Mouse (Mus musculus) heart, adult 9 months (tissue): ENCODE data around the gene Car3.
"Not testable (repeated sequence)": the region's sequence is repeated elsewhere in the genome, so short reads cannot be mapped to it uniquely, and the experiment has no call there.

Source experiments
- DNase-seq, 2 experiments: peaks; one replicate each; pipeline ENCODE4 v3.0.0; 2022; ENCODE audit warnings: low spot score in 2 of 2

The Car3 gene

DNA sequence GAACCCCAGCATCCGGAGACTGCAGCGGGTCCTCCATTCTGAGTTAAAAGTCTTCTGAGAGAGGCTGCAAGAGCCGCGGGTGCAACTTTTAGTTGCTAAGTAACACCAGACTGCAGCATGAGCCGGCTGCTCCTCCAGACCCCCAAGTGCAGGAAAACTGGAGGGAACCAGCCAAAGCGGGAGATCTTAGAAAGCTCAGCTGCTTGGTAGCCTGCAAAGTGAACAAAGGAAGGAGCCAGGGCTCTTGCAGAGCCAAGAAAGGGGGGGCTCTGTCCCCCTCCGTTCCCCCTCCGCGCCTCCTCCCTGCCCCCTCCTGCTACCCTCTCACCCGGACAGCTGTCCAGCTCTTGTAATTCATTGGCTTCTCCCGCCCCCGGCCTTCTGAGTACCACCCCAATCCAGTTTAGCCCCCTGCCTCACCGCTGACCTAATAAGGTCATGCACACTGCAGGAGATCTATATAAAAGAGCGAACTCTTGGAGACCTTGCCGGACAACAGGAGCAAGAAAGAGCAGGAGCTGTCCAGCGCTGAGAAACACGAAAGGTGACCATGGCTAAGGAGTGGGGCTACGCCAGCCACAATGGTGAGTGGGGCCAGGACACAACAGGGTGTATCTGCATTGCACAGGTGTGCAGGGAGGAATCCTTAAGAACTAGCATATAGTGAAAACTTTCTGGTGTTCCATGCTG, at the start of gene Car3:
TSS of gene Car3 (plus strand) at position 491 of the 690 bp plus-strand sequence.
- no peak for DNase-seq

GRCm38 (mm10) chr3:14815396-14815795, 47.9 kb upstream of the Car3 start:
- not testable (repeated sequence) for DNase-seq

DNA sequence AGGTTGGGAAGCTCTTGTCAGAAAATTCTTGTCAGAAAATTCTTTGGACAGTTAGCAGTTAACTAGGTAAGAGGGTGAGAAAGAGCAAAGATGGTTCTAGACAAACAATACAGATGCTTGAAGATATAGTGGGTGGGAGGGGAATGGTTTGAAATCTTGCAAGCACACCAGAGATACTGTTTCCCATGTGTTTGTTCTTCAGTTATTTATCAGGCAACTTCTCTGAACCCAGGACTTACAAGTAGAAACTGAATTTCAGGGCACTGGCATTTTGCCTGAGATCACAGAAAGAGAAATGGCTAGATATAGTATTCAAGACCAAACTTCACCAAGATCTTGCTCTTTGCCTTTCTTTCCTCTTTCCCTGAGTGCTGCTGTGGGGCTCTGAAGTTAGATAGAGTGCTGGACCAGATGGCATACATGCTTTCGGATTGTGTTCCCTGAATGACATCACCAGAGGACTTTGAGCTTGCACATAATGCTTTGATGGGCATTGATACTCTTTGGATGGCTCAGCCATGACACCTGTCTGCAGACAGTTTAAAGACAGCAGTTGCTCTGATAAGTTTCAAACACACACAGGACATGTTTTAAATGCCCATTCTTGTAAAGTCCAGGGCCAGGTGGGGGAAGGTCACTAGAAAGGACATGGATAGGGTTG, 43.3 kb upstream of the Car3 start:
- DNase-seq, result no peak

GRCm38 (mm10) chr3:14828896-14829295, 34.4 kb upstream of the Car3 start:
- DNase-seq, result no peak

DNA sequence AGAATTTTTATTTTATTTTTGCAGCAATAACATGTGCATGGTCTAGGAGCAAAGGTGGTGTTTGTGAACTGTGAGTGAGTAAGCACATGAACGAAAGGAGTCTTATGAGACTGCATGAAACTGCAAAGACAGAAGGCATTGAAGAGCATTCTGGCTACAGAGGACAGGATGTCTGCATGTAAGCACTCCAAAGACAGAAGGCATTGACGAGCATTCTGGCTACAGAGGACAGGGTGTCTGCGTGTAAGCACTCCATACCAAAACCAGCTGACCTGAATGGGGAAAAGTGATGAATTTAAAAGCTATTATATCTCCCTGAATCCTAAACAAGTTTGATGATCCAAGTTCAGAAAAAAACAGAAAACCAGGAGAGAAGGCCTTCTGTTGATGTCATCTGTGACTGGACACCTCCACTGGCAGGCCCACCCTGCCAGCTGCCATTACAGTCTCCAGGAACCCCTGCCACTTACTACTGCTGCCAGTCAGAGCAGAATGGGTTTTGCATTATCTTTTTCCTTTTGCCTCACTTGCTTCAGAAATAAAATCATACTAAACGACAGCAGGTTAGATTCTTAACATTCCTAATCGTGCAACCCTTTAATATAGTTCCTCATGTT, 32.0 kb upstream of the Car3 start:
- no peak for DNase-seq

GRCm38 (mm10) chr3:14832766-14833165, 30.5 kb upstream of the Car3 start:
- peak in 1 of 2 experiments; percentile 5 for DNase-seq

DNA sequence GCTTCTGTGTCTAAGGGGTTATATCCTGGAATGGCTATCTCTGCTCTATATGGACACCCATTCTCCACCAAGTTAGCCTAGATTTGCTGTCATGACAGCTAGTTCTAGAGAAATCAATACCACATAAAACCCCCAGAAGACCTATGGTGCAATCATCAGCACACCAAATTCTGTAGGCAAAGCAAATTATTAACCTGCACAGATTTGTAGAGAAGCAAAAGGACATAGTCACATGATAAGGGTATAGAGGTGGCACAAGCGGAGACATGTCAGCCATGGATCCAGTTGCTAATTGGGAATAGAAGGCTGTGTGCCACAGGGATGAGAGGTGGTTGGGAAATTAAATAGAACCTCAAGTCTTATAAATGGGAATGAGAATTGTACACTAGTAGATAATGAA, 24.4 kb upstream of the Car3 start:
- no peak for DNase-seq

GRCm38 (mm10) chr3:14839466-14840118, 23.7 kb upstream of the Car3 start:
- DNase-seq, result no peak

DNA sequence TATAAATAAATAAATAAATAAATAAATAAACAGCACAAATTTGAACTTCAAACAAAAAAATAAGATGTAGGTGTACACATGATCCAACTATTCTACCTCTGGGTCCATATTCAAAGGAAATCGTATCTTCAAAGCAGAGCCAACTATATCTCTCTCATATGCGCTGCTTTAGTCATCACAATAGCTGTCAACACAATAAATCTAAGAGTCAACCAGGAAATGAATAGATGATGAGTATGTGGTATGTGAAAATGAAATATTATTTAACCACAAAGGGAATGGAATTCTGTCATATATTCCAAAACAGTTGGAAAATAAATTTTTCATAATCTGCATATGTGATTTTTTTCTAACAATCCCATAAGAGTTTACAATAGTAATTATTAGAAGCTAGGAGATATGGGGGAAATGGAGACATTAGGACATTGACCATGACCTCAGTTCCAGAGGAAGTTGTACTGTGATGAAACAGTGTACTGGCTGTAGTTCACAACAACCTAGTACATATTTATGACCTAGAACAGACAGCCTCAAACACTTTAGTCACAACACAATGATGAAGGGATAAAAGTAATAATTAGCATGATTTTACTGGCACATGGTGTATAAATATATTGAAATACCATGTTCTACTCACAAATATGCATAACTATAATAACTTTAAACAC, 14.6 kb upstream of the Car3 start:
- DNase-seq, result no peak

DNA sequence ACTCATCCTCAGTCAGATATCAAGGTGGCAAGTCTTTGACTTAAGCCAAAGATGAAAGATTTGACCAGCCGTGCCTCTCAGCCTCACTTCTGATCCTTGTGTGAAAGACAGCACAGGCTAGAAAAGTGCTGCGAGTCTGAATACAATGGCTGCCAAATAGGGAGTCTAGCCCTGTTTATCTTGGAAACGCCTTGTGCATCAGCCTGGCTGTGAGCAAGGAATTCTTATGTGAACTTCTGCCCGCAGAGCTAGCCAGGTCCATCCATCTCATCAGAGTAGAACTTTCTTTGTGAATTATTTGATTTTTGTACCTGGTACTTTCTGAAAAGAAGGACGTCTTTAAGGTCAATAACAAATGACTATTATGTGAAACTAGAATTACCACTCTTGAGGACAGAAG, 9.3 kb upstream of the Car3 start:
- no peak for DNase-seq

- DNase-seq, result no peak
These were observed 8.9 kb upstream of the Car3 start for GRCm38 (mm10) chr3:14854446-14854845.

GRCm38 (mm10) chr3:14857874-14858273, 5.4 kb upstream of the Car3 start:
- DNase-seq, result no peak

DNA sequence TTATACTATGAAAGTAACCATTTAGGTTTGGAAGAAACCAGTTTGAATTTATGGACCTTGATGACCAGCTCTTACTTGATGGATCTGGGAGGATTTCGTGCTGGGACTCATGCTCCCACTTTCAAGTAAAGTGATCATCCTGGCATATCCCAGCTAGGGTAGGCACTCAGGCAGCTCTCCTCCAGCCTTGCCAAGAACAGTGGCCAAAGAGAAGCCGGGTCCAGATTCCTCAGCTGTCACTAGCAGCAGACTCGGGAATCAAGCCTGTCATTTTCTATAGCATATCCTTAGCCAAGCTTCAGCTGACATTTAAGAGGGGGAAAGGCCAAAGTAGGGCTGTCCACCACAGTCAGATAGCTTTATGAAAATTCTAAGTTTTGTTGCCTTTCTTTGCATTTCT, 3.0 kb upstream of the Car3 start:
- no peak for DNase-seq

DNA sequence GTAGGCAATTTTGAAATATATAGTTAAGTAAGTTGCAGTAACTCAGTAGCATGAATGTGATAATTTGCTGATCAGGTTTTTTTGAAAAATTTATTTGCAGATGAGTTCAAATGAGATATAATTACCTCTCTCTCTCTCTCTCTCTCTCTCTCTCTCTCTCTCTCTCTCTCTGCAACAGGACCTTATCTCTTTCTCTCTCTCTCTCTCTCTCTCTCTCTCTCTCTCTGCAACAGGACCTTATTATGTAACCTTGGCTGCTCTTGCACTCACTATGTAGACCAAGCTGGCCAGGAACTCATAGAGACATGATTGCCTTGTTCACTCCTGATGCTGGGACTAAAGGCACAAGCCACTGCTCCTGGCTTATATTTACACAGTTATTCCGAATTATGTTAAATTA, 2.1 kb upstream of the Car3 start:
- no peak for DNase-seq

DNA sequence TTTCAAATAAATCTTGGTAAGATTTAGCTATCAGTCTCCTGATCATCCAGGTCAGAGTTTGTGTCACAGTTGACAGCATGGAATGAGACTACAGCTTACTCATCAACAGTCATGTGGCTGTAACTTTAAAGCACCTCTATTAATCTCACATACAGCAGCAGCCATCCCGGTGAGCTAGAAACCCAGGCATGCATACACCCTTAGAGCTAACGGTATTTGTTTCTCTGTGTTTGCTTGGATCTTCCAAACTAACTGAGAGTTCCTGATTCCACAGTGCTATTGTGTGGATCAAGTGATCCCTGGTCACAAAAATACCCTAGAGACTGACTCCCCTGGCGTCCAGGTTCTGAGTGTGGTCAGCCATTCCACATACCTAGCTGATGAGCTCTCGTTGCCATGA, 1.5 kb upstream of the Car3 start:
- no peak for DNase-seq

- DNase-seq, result no peak
These were observed 674 bp upstream of the Car3 start for GRCm38 (mm10) chr3:14862654-14863021.

DNA sequence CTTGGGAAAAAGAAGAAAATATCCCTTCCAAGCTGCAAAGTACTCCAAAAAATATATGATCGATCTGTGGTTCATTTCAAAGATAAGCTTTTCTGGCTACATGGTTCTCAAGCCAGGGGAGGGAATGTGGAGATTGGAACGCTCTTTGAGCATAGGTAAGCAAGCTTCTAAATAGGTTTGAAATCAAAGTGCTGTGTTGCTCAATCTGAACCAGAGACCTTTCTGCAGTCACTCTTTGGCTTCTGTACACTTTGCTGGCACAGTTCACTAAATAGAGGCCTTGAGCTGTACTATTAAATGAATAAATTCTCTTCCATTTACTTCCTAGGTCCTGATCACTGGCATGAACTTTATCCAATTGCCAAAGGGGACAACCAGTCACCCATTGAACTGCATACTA, 610 bp downstream of the Car3 start:
- no peak for DNase-seq

GRCm38 (mm10) chr3:14865941-14866340, 2.6 kb downstream of the Car3 start:
- DNase-seq, result no peak

- DNase-seq, result peak; percentile 48 to 57
These were observed 6.5 kb downstream of the Car3 start for GRCm38 (mm10) chr3:14869779-14870178.

DNA sequence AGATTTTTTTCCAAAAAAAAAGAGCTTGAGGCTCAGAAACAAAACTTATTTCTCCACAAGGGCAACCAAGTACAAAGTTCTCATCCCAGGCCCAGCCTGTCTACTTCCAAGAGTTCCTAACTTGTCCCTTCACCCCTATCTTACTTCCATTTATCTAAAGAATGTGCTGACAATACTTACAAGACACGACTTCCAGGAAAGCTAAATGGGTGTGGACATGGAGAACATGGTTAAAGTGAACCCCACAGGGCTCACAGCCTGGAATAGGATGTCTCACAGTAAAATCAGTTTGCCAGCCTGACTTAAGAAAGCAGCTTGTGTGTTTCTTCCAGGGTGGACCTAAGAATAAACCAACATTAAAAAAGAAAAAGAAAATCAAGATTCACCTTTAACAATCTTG, 7.2 kb downstream of the Car3 start:
- no peak for DNase-seq

DNA sequence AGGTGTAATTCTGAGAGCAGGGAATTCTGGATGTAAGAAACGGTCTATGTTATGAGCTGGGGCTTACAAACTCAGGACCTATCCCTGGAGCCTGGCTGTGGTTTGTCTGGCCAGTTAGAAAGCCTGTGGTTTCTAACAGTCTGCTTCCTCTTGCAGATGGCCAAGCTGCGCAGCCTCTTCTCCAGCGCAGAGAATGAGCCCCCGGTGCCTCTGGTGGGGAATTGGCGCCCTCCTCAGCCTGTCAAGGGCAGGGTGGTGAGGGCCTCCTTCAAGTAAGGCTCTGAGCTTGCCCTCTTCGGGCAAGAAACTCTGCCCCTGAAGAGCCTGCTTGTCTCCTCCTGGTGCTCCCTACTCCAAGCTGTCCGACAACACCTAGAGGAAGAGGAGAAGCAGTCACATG, 8.1 kb downstream of the Car3 start:
- no peak for DNase-seq

GRCm38 (mm10) chr3:14874402-14875040, 11.2 kb downstream of the Car3 start:
- DNase-seq, result no peak
